Mouse (Mus musculus) effector memory CD4-positive, alpha-beta T cell, adult 5 months (primary cell): ENCODE measurements around the gene Cyp4a31. TPM values are rescaled to one million over a fixed set of nuclear protein-coding genes. Genes with fewer than 3 reads are reported as not detected.

ENCODE experiments used
- polyA plus RNA-seq: library from polyadenylated mRNA; unstranded; fragments of 100-300 nt; shearing (Covaris generic); gene quantifications from one replicate; pipeline ENCODE4 v1.2.1, GENCODE M21; 2017

The Cyp4a31 gene
- not detected for polyA plus RNA-seq

GRCm38 (mm10) chr4:115563401-115563800 lies at the start of gene Cyp4a31:
Gene Cyp4a31, plus strand, starts transcription at chr4:115563649.

DNA sequence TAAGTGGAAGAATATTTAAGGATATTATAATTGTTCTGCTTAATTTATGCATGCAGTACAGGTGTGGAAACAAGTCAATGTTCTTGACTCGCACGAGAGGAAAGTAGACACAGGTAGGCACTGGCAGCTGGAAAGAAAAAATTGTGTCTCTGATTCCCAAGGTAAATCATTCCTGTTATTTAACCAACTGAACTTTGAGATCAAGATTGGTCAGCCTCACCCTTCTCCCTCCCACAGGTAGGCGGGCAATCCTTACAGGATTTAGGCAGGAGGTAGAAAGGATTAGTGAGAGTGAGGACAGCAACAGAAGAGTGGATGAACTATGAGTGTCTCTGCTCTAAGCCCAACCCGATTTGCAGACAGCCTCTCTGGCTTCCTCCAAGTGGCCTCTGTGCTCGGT lies 45.4 kb upstream of the Cyp4a31 start, which contains the start of gene Cyp4a10:
Gene Cyp4a10, plus strand, starts transcription at position 265 of the 400 bp plus-strand sequence.

GRCm38 (mm10) chr4:115600611-115601010 lies 37.2 kb downstream of the Cyp4a31 start, which contains the start of gene Cyp4a32:
Gene Cyp4a32, plus strand, starts transcription at chr4:115600969.

Other genes starting within 250 kb of the Cyp4a31 start
- gene Cyp4a12b, start 152.0 kb upstream of the Cyp4a31 start, polyA plus RNA-seq: not detected
- not detected for gene Cyp4a30b, start 111.0 kb upstream of the Cyp4a31 start, polyA plus RNA-seq
- not detected for gene Cyp4a14, start 67.5 kb upstream of the Cyp4a31 start, polyA plus RNA-seq
- not detected for gene Cyp4a10, start 45.4 kb upstream of the Cyp4a31 start, polyA plus RNA-seq
- gene Cyp4a32, start 37.3 kb downstream of the Cyp4a31 start, polyA plus RNA-seq: not detected
- gene Cyp4b1, start 84.1 kb downstream of the Cyp4a31 start, polyA plus RNA-seq: not detected
- gene Efcab14, start 174.1 kb downstream of the Cyp4a31 start, polyA plus RNA-seq: 41.2 TPM
- gene Tex38, start 217.4 kb downstream of the Cyp4a31 start, polyA plus RNA-seq: 0.64 TPM
- gene Atpaf1, start 221.2 kb downstream of the Cyp4a31 start, polyA plus RNA-seq: 22.6 TPM